Mouse (Mus musculus) neural tube, embryonic 15.5 days (tissue): ENCODE data around the gene Echdc3. TPM values are rescaled to one million over a fixed set of nuclear protein-coding genes. Genes with fewer than 3 reads are reported as not detected.

ENCODE experiments used
- polyA plus RNA-seq: library from polyadenylated mRNA; unstranded; fragments of >200 nt; fragmentation: Nextera tagmentation; extraction: Ambion mirVana; gene quantifications from 2 replicates; pipeline ENCODE4 v1.2.1, GENCODE M21; 2015

Gene Echdc3
- polyA plus RNA-seq, 1 experiment from 2014 or later = 1.3 TPM

Other genes with a start within 250 kb of the Echdc3 start
- 14.5 and 18.8 TPM in 2 replicates for gene Proser2, start 82.8 kb downstream of the Echdc3 start, polyA plus RNA-seq
- 6.5 TPM in 2 replicates for gene Usp6nl, start 109.6 kb upstream of the Echdc3 start, polyA plus RNA-seq